Mouse (Mus musculus): ENCODE measurements at regions not wholly inside any gene's neighbourhood (a gene's known extent, or its start where the extent isn't known, plus 50 kb on each side); places are given as distances from the start of the nearest gene placed in this dataset.

- no peak for TF ChIP-seq CTCF (IDR thresholded peaks at IDR 0.05; ENCODE audit: borderline replicate concordance, insufficient read depth, low read length)
- TF ChIP-seq POLR2A (IDR thresholded peaks at IDR 0.05; ENCODE audit: low read depth, low read length) = no peak
Measured at GRCm38 (mm10) chr7:71174871-71175270, 176.4 kb downstream of the Gm10295 start.

All from embryonic fibroblast, embryonic 13.5 days (primary cell).